Mouse (Mus musculus) CH12.LX (cell line): ENCODE results near the gene Gng12. TPM values are rescaled to one million over a fixed set of nuclear protein-coding genes. Genes with fewer than 3 reads are reported as not detected.

Experiments
- DNase-seq: peaks from one replicate; pipeline ENCODE4 v3.0.0-alpha.2; 2013; ENCODE audit errors: extremely low read depth
- H3K27ac ChIP-seq: 2 replicates; pipeline ENCODE4 v1.5.1; 2012; ENCODE audit warnings: low read depth, mild to moderate bottlenecking, control low read depth, moderate library complexity; ENCODE audit not compliant: insufficient read depth
- H3K27me3 ChIP-seq: replicated peaks from 2 replicates; pipeline ENCODE3; 2012; ENCODE audit warnings: inconsistent platforms
- H3K36me3 ChIP-seq, 2 experiments: replicated peaks in 1 of 2; 2 replicates each; pipeline versions ENCODE3 to v1.6.1; 2012; ENCODE audit warnings: inconsistent platforms in 1 of 2, low read length in 1 of 2, mild to moderate bottlenecking in 1 of 2, mixed read lengths in 1 of 2, moderate library complexity in 1 of 2; ENCODE audit not compliant: control insufficient read depth in 1 of 2, insufficient read depth in 1 of 2
- H3K4me1 ChIP-seq, 2 experiments: 2 replicates each; pipeline ENCODE4 v1.6.1; 2012; ENCODE audit warnings: inconsistent platforms in 1 of 2, moderate library complexity in 1 of 2; ENCODE audit not compliant: insufficient read depth in 2 of 2, control insufficient read depth in 1 of 2
- H3K4me2 ChIP-seq: 2 replicates; pipeline ENCODE4 v1.6.1; 2012; ENCODE audit warnings: low read depth, mild to moderate bottlenecking, control low read depth; ENCODE audit not compliant: poor library complexity, insufficient read depth, severe bottlenecking
- H3K4me3 ChIP-seq, 3 experiments: fragments of 150-350 bp in 1 of 3; sonication (generic) in 1 of 3; replicated peaks in 1 of 3; 2 replicates each; pipeline versions ENCODE3 to v1.5.1; 2011 to 2012; ENCODE audit warnings: low read depth in 2 of 3, low read length in 2 of 3, mild to moderate bottlenecking in 2 of 3, moderate library complexity in 2 of 3, control low read depth in 1 of 3, improper control_type of control experiment in 1 of 3, inconsistent platforms in 1 of 3, mixed read lengths in 1 of 3; ENCODE audit not compliant: poor library complexity in 1 of 3
- H3K79me2 ChIP-seq: replicated peaks from 2 replicates; pipeline ENCODE4 v1.6.1; 2012; ENCODE audit warnings: mild to moderate bottlenecking, moderate library complexity; ENCODE audit not compliant: control insufficient read depth, poor library complexity, insufficient read depth, severe bottlenecking; ENCODE audit errors: extremely low read depth
- H3K9ac ChIP-seq: 2 replicates; pipeline ENCODE4 v1.6.1; 2012; ENCODE audit warnings: low read depth, mild to moderate bottlenecking, control low read depth, moderate library complexity; ENCODE audit not compliant: insufficient read depth
- H3K9me3 ChIP-seq: replicated peaks from 2 replicates; pipeline ENCODE3; 2012; ENCODE audit warnings: low read length, inconsistent platforms, mixed read lengths
- CTCF ChIP-seq, 2 experiments: IDR thresholded peaks in 1 of 2; conservative IDR thresholded peaks in 1 of 2; 2 replicates each; pipeline ENCODE4 v1.5.1; 2011 to 2012; ENCODE audit warnings: low read depth in 2 of 2, low read length in 2 of 2, improper control_type of control experiment in 1 of 2, inconsistent platforms in 1 of 2, mild to moderate bottlenecking in 1 of 2, moderate library complexity in 1 of 2
- EP300 ChIP-seq: IDR thresholded peaks from 2 replicates; pipeline ENCODE4 v1.6.1; 2011; ENCODE audit warnings: low read length, improper control_type of control experiment
- ETS1 ChIP-seq: conservative IDR thresholded peaks from 2 replicates; pipeline ENCODE4 v1.6.1; 2012; ENCODE audit warnings: low read depth, mild to moderate bottlenecking, inconsistent platforms, low read length, improper control_type of control experiment, moderate library complexity
- GABPA ChIP-seq: IDR thresholded peaks from 2 replicates; pipeline ENCODE4 v1.6.1; 2012; ENCODE audit warnings: low read depth, low read length, improper control_type of control experiment, inconsistent platforms; ENCODE audit not compliant: insufficient replicate concordance
- HCFC1 ChIP-seq: IDR thresholded peaks from 2 replicates; pipeline ENCODE4 v1.6.1; 2012; ENCODE audit warnings: low read depth, mild to moderate bottlenecking, inconsistent platforms, low read length, improper control_type of control experiment
- IRF4 ChIP-seq: IDR thresholded peaks from 2 replicates; pipeline ENCODE4 v1.6.1; 2014; ENCODE audit warnings: low read depth, mild to moderate bottlenecking, inconsistent platforms, low read length, improper control_type of control experiment
- MAFK ChIP-seq: IDR thresholded peaks from 2 replicates; pipeline ENCODE4 v1.6.1; 2011; ENCODE audit warnings: low read length, improper control_type of control experiment; ENCODE audit not compliant: insufficient replicate concordance
- MAX ChIP-seq: IDR thresholded peaks from 2 replicates; pipeline ENCODE4 v1.6.1; 2011; ENCODE audit warnings: low read length, improper control_type of control experiment
- MAZ ChIP-seq: IDR thresholded peaks from 2 replicates; pipeline ENCODE4 v1.6.1; 2012; ENCODE audit warnings: low read depth, mild to moderate bottlenecking, inconsistent platforms, low read length, improper control_type of control experiment, moderate library complexity
- MEF2A ChIP-seq: IDR thresholded peaks from 2 replicates; pipeline ENCODE4 v1.6.1; 2014; ENCODE audit warnings: low read depth, mild to moderate bottlenecking, inconsistent platforms, low read length, improper control_type of control experiment, borderline replicate concordance
- MXI1 ChIP-seq: IDR thresholded peaks from 2 replicates; pipeline ENCODE4 v1.6.1; 2011; ENCODE audit warnings: mild to moderate bottlenecking, low read depth, low read length, improper control_type of control experiment
- MYC ChIP-seq: IDR thresholded peaks from 2 replicates; pipeline ENCODE4 v1.6.1; 2011; ENCODE audit warnings: low read depth, mild to moderate bottlenecking, improper control_type of control experiment, low read length
- NELFE ChIP-seq: IDR thresholded peaks from 2 replicates; pipeline ENCODE4 v1.6.1; 2011; ENCODE audit warnings: low read depth, low read length, improper control_type of control experiment
- NRF1 ChIP-seq: IDR thresholded peaks from 2 replicates; pipeline ENCODE4 v1.6.1; 2014; ENCODE audit warnings: low read depth, mild to moderate bottlenecking, inconsistent platforms, low read length, improper control_type of control experiment, moderate library complexity
- PAX5 ChIP-seq: IDR thresholded peaks from 2 replicates; pipeline ENCODE4 v1.6.1; 2012; ENCODE audit warnings: low read length, inconsistent platforms, mixed read lengths
- POLR2AphosphoS2 ChIP-seq: IDR thresholded peaks from 2 replicates; pipeline ENCODE4 v1.6.1; 2011; ENCODE audit warnings: low read depth, low read length, improper control_type of control experiment
- RCOR1 ChIP-seq: conservative IDR thresholded peaks from 2 replicates; pipeline ENCODE4 v1.6.1; 2012; ENCODE audit warnings: low read depth, mild to moderate bottlenecking, inconsistent platforms, low read length, improper control_type of control experiment
- SIN3A ChIP-seq: IDR thresholded peaks from 2 replicates; pipeline ENCODE4 v1.6.1; 2012; ENCODE audit warnings: low read length, improper control_type of control experiment, inconsistent platforms
- TBP ChIP-seq: conservative IDR thresholded peaks from 2 replicates; pipeline ENCODE4 v1.6.1; 2011; ENCODE audit warnings: low read depth, low read length, improper control_type of control experiment
- TCF12 ChIP-seq: IDR thresholded peaks from 2 replicates; pipeline ENCODE4 v1.6.1; 2014; ENCODE audit warnings: low read depth, mild to moderate bottlenecking, inconsistent platforms, low read length, improper control_type of control experiment
- UBTF ChIP-seq: IDR thresholded peaks from 2 replicates; pipeline ENCODE4 v1.6.1; 2012; ENCODE audit warnings: low read depth, mild to moderate bottlenecking, inconsistent platforms, low read length, improper control_type of control experiment, moderate library complexity
- USF2 ChIP-seq: conservative IDR thresholded peaks from 2 replicates; pipeline ENCODE4 v1.6.1; 2011; ENCODE audit warnings: low read depth, low read length, improper control_type of control experiment
- ZNF384 ChIP-seq: IDR thresholded peaks from 2 replicates; pipeline ENCODE4 v1.6.1; 2012; ENCODE audit warnings: low read depth, low read length, improper control_type of control experiment, inconsistent platforms
- dilution Hi-C: fragments of 300-500 bp; cut with MboI; formaldehyde crosslinking; loops from 2 replicates; pipeline ENCODE4 v1.14.3; 2020; ENCODE audit warnings: low sequenced_read_pairs; ENCODE audit not compliant: extremely low pct_unique_long_range_greater_than_20kb, extremely low pct_ligation_motif_present
- in situ Hi-C: fragments of 300-500 bp; cut with MboI; formaldehyde crosslinking; loops from 3 replicates; pipeline ENCODE4 v1.14.3; 2019; ENCODE audit warnings: low sequenced_read_pairs, low pct_ligation_motif_present, low pct_unique_long_range_greater_than_20kb, mixed read lengths
- polyA plus RNA-seq: library from polyadenylated mRNA; unstranded; fragments of >175 nt; gene quantifications from 2 replicates; pipeline ENCODE4 v1.2.1, GENCODE M21; 2012; ENCODE audit warnings: low read depth; ENCODE audit not compliant: insufficient read length
- total RNA-seq, 2 experiments: library from RNA; depleted of rRNA; stranded (reverse); fragments of 300-350 nt in 1 of 2; fragments of >200 nt in 1 of 2; gene quantifications; 2 replicates each; pipeline ENCODE4 v1.2.3; 2012 to 2014

Gng12 gene
- total and polyA plus RNA-seq, 3 experiments, result 3.9 to 20.8 (median 12.2) TPM

- TF ChIP-seq IRF4, result no peak
- no peak for TF ChIP-seq TBP
- TF ChIP-seq SIN3A, result no peak
- TF ChIP-seq ETS1, result no peak
- no peak for TF ChIP-seq TCF12
- no peak for TF ChIP-seq MAZ
- no peak for TF ChIP-seq NELFE
- no peaks in the 10 kb centered on the region for H3K27me3 ChIP-seq
- no peak overlapping the region for H3K9ac ChIP-seq
- H3K4me3 ChIP-seq, result no peak overlapping the region
- no peaks in the 10 kb centered on the region for H3K9me3 ChIP-seq
- H3K4me1 ChIP-seq, result peaks cover 38 to 59% of the 10 kb centered on the region in 2 experiments
- no peaks in the 10 kb centered on the region for H3K79me2 ChIP-seq
- H3K27ac ChIP-seq, result no peak overlapping the region
- no peak for DNase-seq
- in situ Hi-C loops (no loop called here), dilution Hi-C loops (no loop called here)
- no peak overlapping the region for H3K4me2 ChIP-seq
- peaks cover 0 to 2% of the 10 kb centered on the region in 2 experiments for H3K36me3 ChIP-seq
These were observed 88.5 kb downstream of the Gng12 start for GRCm38 (mm10) chr6:66984672-66985071.

GRCm38 (mm10) chr6:66985500-66985899, 89.3 kb downstream of the Gng12 start:
- Histone ChIP-seq H3K9ac (no peak overlapping the region), H3K4me3 (no peak overlapping the region), H3K27me3 (no peaks in the 10 kb centered on the region), H3K4me1 (peaks cover 38 to 62% of the 10 kb centered on the region in 2 experiments), H3K27ac (0 out of 2 replicates have a peak overlapping the region, but pooled peaks have one; percentile 15), H3K4me2 (no peak overlapping the region), H3K79me2 (no peaks in the 10 kb centered on the region), H3K36me3 (peaks cover 0 to 2% of the 10 kb centered on the region in 2 experiments), H3K9me3 (no peaks in the 10 kb centered on the region)
- TF ChIP-seq HCFC1 (no peak), GABPA (no peak), MAX (no peak), ZNF384 (no peak), MYC (no peak), PAX5 (no peak), RCOR1 (no peak), CTCF (conservative IDR thresholded peaks at IDR 0.05 in 1 of 2, IDR thresholded peaks at IDR 0.05 in 1 of 2; ENCODE audit: low read depth in 2 of 2, low read length in 2 of 2) (no peak)
- in situ Hi-C loops, result no loop called here
- dilution Hi-C loops, result no loop called here
- DNase-seq, result no peak

GRCm38 (mm10) chr6:66986063-66986462, 89.9 kb downstream of the Gng12 start:
- H3K4me1 ChIP-seq, result peaks cover 38 to 62% of the 10 kb centered on the region in 2 experiments
- H3K9ac ChIP-seq, result no peak overlapping the region
- no peak overlapping the region for H3K27ac ChIP-seq
- H3K36me3 ChIP-seq, result peaks cover 0 to 2% of the 10 kb centered on the region in 2 experiments
- DNase-seq, result no peak
- TF ChIP-seq MAX (no peak), UBTF (no peak), NRF1 (no peak), SIN3A (no peak), USF2 (no peak), MEF2A (no peak), HCFC1 (no peak), ZNF384 (no peak), POLR2AphosphoS2 (no peak), CTCF (conservative IDR thresholded peaks at IDR 0.05 in 1 of 2, IDR thresholded peaks at IDR 0.05 in 1 of 2; ENCODE audit: low read depth in 2 of 2, low read length in 2 of 2) (no peak), MAFK (no peak), TBP (no peak), EP300 (no peak), MXI1 (no peak), RCOR1 (no peak), TCF12 (no peak), MAZ (no peak)
- no peak overlapping the region for H3K4me3 ChIP-seq
- H3K9me3 ChIP-seq, result no peaks in the 10 kb centered on the region
- no peak overlapping the region for H3K4me2 ChIP-seq
- no peaks in the 10 kb centered on the region for H3K79me2 ChIP-seq
- in situ Hi-C loops, result no loop called here
- H3K27me3 ChIP-seq, result no peaks in the 10 kb centered on the region
- dilution Hi-C loops, result no loop called here
